Mouse (Mus musculus) hindbrain, embryonic 13.5 days (tissue): ENCODE data around the gene Zbtb24. TPM values are rescaled to one million over a fixed set of nuclear protein-coding genes. Genes with fewer than 3 reads are reported as not detected.
A peak's percentile ranks its signal among the peaks of the same experiment; 100 is the strongest.

Experiments
- ATAC-seq: fragments of 200-750 bp; cut with Nextera tagmentation; 2 replicates; pipeline ENCODE4 v1.8.0; 2017; ENCODE audit warnings: moderate TSS enrichment; ENCODE audit not compliant: low FRiP score
- H3K27ac ChIP-seq: fragments of 300-500 bp; sonication (generic); 2 replicates; pipeline ENCODE4 v1.5.1; 2015; ENCODE audit warnings: inconsistent platforms, mild to moderate bottlenecking, moderate library complexity
- H3K27me3 ChIP-seq: fragments of 300-500 bp; sonication (generic); 2 replicates; pipeline ENCODE4 v1.6.1; 2015; ENCODE audit warnings: mild to moderate bottlenecking, inconsistent platforms
- H3K36me3 ChIP-seq: fragments of 300-500 bp; sonication (generic); 2 replicates; pipeline ENCODE4 v1.6.1; 2015; ENCODE audit warnings: mild to moderate bottlenecking, inconsistent platforms
- H3K4me1 ChIP-seq: fragments of 300-500 bp; sonication (generic); replicated peaks from 2 replicates; pipeline ENCODE4 v1.6.1; 2015; ENCODE audit warnings: inconsistent platforms
- H3K4me2 ChIP-seq: fragments of 300-500 bp; sonication (generic); 2 replicates; pipeline ENCODE4 v1.6.1; 2015; ENCODE audit warnings: inconsistent platforms, mild to moderate bottlenecking, moderate library complexity
- H3K4me3 ChIP-seq: fragments of 300-500 bp; sonication (generic); 2 replicates; pipeline ENCODE4 v1.5.1; 2015; ENCODE audit warnings: mild to moderate bottlenecking, inconsistent platforms
- H3K9ac ChIP-seq: fragments of 300-500 bp; sonication (generic); 2 replicates; pipeline ENCODE4 v1.6.1; 2015; ENCODE audit warnings: mild to moderate bottlenecking, inconsistent platforms
- H3K9me3 ChIP-seq: fragments of 300-500 bp; sonication (generic); 2 replicates; pipeline ENCODE4 v1.6.1; 2016; ENCODE audit warnings: inconsistent platforms
- WGBS: fragments of 180-500 bp; shearing (Covaris S2); methylation state at CpG from one replicate; pipeline ENCODE4 v1.1.7; 2015; 5-methylcytosine and 5-hydroxymethylcytosine counted together
- polyA plus RNA-seq: library from polyadenylated mRNA; unstranded; fragments of >200 nt; fragmentation: Nextera tagmentation; extraction: Ambion mirVana; gene quantifications from 2 replicates; pipeline ENCODE4 v1.2.1, GENCODE M21; 2015

Gene Zbtb24
- polyA plus RNA-seq, 1 experiment from 2014 or later = 21.6 TPM

GRCm38 (mm10) chr10:41435141-41435540 lies 15.0 kb upstream of the Zbtb24 start:
- Histone ChIP-seq H3K4me3 (no peak overlapping the region), H3K27me3 (peaks cover 11% of the 10 kb centered on the region), H3K9ac (no peak overlapping the region), H3K36me3 (no peaks in the 10 kb centered on the region), H3K27ac (no peak overlapping the region), H3K4me1 (no peaks in the 10 kb centered on the region), H3K9me3 (no peaks in the 10 kb centered on the region), H3K4me2 (no peak overlapping the region)
- ATAC-seq = no peak
- WGBS = 56% methylated on average over 3 of the region's 3 CpGs

- H3K4me1 ChIP-seq = peaks cover 30% of the 10 kb centered on the region
- no peak for ATAC-seq
- peaks cover 15% of the 10 kb centered on the region for H3K36me3 ChIP-seq
- WGBS = 62% methylated on average over 1 of the region's 1 CpGs
- no peak overlapping the region for H3K4me2 ChIP-seq
- no peak overlapping the region for H3K4me3 ChIP-seq
- no peak overlapping the region for H3K9ac ChIP-seq
- H3K27me3 ChIP-seq = 0 out of 2 replicates have a peak, but pooled peaks cover 5% of the 10 kb centered on the region
- H3K27ac ChIP-seq = no peak overlapping the region
- H3K9me3 ChIP-seq = no peaks in the 10 kb centered on the region
Measured at GRCm38 (mm10) chr10:41448216-41448615, 2.0 kb upstream of the Zbtb24 start.

GRCm38 (mm10) chr10:41449684-41450083 lies 499 bp upstream of the Zbtb24 start:
- Histone ChIP-seq H3K4me3 (peak overlapping the region; percentile 88), H3K9me3 (no peaks in the 10 kb centered on the region), H3K9ac (peak overlapping the region; percentile 89), H3K27me3 (0 out of 2 replicates have a peak, but pooled peaks cover 5% of the 10 kb centered on the region), H3K4me2 (peak overlapping the region; percentile 79), H3K27ac (peak overlapping the region; percentile 89), H3K36me3 (peaks cover 23% of the 10 kb centered on the region), H3K4me1 (peaks cover 44% of the 10 kb centered on the region)
- WGBS = 14% methylated on average over 14 of the region's 14 CpGs
- peak; percentile 80 for ATAC-seq

GRCm38 (mm10) chr10:41450780-41451522 lies 768 bp downstream of the Zbtb24 start:
- H3K4me2 ChIP-seq = peak overlapping the region; percentile 79
- WGBS = 59% methylated on average over 18 of the region's 18 CpGs
- H3K4me1 ChIP-seq = peaks cover 44% of the 10 kb centered on the region
- peak overlapping the region; percentile 89 for H3K9ac ChIP-seq
- H3K27ac ChIP-seq = no peak overlapping the region
- 0 out of 2 replicates have a peak, but pooled peaks cover 5% of the 10 kb centered on the region for H3K27me3 ChIP-seq
- H3K4me3 ChIP-seq = peak overlapping the region; percentile 88
- peaks cover 35% of the 10 kb centered on the region for H3K36me3 ChIP-seq
- peak; percentile 5; the same call in 1 of the 2 replicates for ATAC-seq
- no peaks in the 10 kb centered on the region for H3K9me3 ChIP-seq

GRCm38 (mm10) chr10:41451656-41452055 lies 1.5 kb downstream of the Zbtb24 start:
- Histone ChIP-seq H3K36me3 (peaks cover 42% of the 10 kb centered on the region), H3K4me1 (peaks cover 44% of the 10 kb centered on the region), H3K27me3 (0 out of 2 replicates have a peak, but pooled peaks cover 5% of the 10 kb centered on the region), H3K4me3 (no peak overlapping the region), H3K9me3 (no peaks in the 10 kb centered on the region), H3K9ac (0 out of 2 replicates have a peak overlapping the region, but pooled peaks have one; percentile 13), H3K4me2 (peak overlapping the region; percentile 79), H3K27ac (no peak overlapping the region)
- ATAC-seq = no peak
- 95% methylated on average over 9 of the region's 9 CpGs for WGBS

GRCm38 (mm10) chr10:41452791-41453190 lies 2.6 kb downstream of the Zbtb24 start:
- Histone ChIP-seq H3K9me3 (no peaks in the 10 kb centered on the region), H3K4me3 (no peak overlapping the region), H3K9ac (no peak overlapping the region), H3K4me2 (no peak overlapping the region), H3K27ac (no peak overlapping the region), H3K27me3 (0 out of 2 replicates have a peak, but pooled peaks cover 5% of the 10 kb centered on the region), H3K4me1 (peaks cover 44% of the 10 kb centered on the region), H3K36me3 (peaks cover 45% of the 10 kb centered on the region)
- ATAC-seq = no peak
- 97% methylated on average over 3 of the region's 3 CpGs for WGBS

GRCm38 (mm10) chr10:41459990-41460389 lies 9.8 kb downstream of the Zbtb24 start:
- no peak for ATAC-seq
- 83% methylated on average over 4 of the region's 4 CpGs for WGBS
- 0 out of 2 replicates have a peak overlapping the region, but pooled peaks have one; percentile 6 for H3K9ac ChIP-seq
- H3K36me3 ChIP-seq = peaks cover 73% of the 10 kb centered on the region
- no peaks in the 10 kb centered on the region for H3K27me3 ChIP-seq
- H3K4me2 ChIP-seq = no peak overlapping the region
- H3K27ac ChIP-seq = 0 out of 2 replicates have a peak overlapping the region, but pooled peaks have one; percentile 23
- H3K4me3 ChIP-seq = no peak overlapping the region
- no peaks in the 10 kb centered on the region for H3K9me3 ChIP-seq
- peaks cover 14% of the 10 kb centered on the region for H3K4me1 ChIP-seq

- Histone ChIP-seq H3K4me3 (no peak overlapping the region), H3K4me1 (peaks cover 14% of the 10 kb centered on the region), H3K4me2 (no peak overlapping the region), H3K27me3 (no peaks in the 10 kb centered on the region), H3K27ac (0 out of 2 replicates have a peak overlapping the region, but pooled peaks have one; percentile 23), H3K9ac (0 out of 2 replicates have a peak overlapping the region, but pooled peaks have one; percentile 6), H3K9me3 (no peaks in the 10 kb centered on the region), H3K36me3 (peaks cover 70% of the 10 kb centered on the region)
- 34% methylated on average over 2 of the region's 2 CpGs for WGBS
- ATAC-seq = no peak
Measured at GRCm38 (mm10) chr10:41460501-41460900, 10.3 kb downstream of the Zbtb24 start.

- WGBS = 95% methylated on average over 3 of the region's 3 CpGs
- Histone ChIP-seq H3K27ac (no peak overlapping the region), H3K9ac (no peak overlapping the region), H3K4me2 (no peak overlapping the region), H3K4me1 (peaks cover 14% of the 10 kb centered on the region), H3K9me3 (no peaks in the 10 kb centered on the region), H3K4me3 (no peak overlapping the region), H3K27me3 (no peaks in the 10 kb centered on the region), H3K36me3 (peaks cover 69% of the 10 kb centered on the region)
- no peak for ATAC-seq
Measured at GRCm38 (mm10) chr10:41461057-41461722, 11.0 kb downstream of the Zbtb24 start.

GRCm38 (mm10) chr10:41464401-41464955 lies 14.3 kb downstream of the Zbtb24 start:
- Histone ChIP-seq H3K27ac (peak overlapping the region; percentile 35; the same call in 1 of the 2 replicates), H3K27me3 (no peaks in the 10 kb centered on the region), H3K4me3 (no peak overlapping the region), H3K9me3 (no peaks in the 10 kb centered on the region), H3K9ac (no peak overlapping the region), H3K36me3 (peaks cover 71% of the 10 kb centered on the region), H3K4me1 (peaks cover 14% of the 10 kb centered on the region), H3K4me2 (no peak overlapping the region)
- ATAC-seq = no peak
- 32% methylated on average over 15 of the region's 15 CpGs for WGBS

- H3K27me3 ChIP-seq = no peaks in the 10 kb centered on the region
- no peaks in the 10 kb centered on the region for H3K9me3 ChIP-seq
- peaks cover 5% of the 10 kb centered on the region; the same call in 1 of the 2 replicates for H3K4me1 ChIP-seq
- no peak overlapping the region for H3K4me3 ChIP-seq
- no peak for ATAC-seq
- H3K9ac ChIP-seq = no peak overlapping the region
- peaks cover 46% of the 10 kb centered on the region for H3K36me3 ChIP-seq
- H3K4me2 ChIP-seq = no peak overlapping the region
- no peak overlapping the region for H3K27ac ChIP-seq
- 26% methylated on average over 6 of the region's 6 CpGs for WGBS
Measured at GRCm38 (mm10) chr10:41467325-41467724, 17.1 kb downstream of the Zbtb24 start.

- ATAC-seq = no peak
- H3K27ac ChIP-seq = no peak overlapping the region
- no peak overlapping the region for H3K9ac ChIP-seq
- peaks cover 24% of the 10 kb centered on the region for H3K36me3 ChIP-seq
- no peak overlapping the region for H3K4me3 ChIP-seq
- H3K9me3 ChIP-seq = no peaks in the 10 kb centered on the region
- 0 out of 2 replicates have a peak, but pooled peaks cover 3% of the 10 kb centered on the region for H3K27me3 ChIP-seq
- 90% methylated on average over 3 of the region's 3 CpGs for WGBS
- H3K4me1 ChIP-seq = peaks cover 3% of the 10 kb centered on the region
- no peak overlapping the region for H3K4me2 ChIP-seq
Measured at GRCm38 (mm10) chr10:41470693-41471092, 20.5 kb downstream of the Zbtb24 start.
